Mouse (Mus musculus) mesoderm, embryonic 11.5 days (tissue): ENCODE results near the gene Dbndd2.

ENCODE experiments used
- DNase-seq: peaks from one replicate; pipeline ENCODE4 v3.0.0-alpha.2; 2012; ENCODE audit warnings: low read depth, low spot score

Gene Dbndd2

DNA sequence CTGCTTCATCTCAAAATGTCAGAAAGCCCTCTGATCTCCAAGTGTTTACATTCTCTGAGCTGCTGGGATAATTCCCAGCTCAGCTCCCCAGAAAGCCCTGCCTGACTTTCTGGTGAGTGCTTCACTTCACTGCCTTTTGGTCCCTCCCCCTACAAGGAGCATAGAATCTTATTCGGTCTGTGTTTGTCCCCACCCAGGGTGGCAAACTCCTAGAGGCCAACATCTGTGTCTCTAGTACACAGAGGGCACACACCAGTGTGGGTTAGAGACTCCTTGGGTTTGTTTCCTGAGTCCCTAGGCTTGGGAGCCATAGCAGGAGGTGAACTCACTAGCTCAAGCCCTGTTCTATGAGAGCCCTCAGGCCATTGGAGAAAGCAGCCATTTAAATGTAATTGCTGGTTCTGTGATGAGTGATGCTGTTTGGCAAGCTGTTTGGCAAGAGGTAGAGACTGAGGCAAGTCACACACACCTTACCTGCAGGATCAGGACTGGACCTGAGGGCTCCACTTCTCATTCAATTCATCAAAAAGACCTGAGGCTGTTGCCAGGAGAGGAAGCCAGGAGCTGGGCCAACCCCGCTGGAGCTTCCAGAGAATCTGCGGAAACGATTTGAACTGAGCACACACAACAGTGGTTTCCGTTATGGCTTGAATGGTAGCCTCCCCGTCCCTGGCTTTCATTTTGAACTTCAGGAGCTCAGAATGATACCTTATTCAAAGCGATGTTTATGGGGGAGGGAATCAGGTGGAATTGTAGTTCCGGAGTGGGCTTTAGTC, 54.9 kb downstream of the Dbndd2 start:
- DNase-seq, result no peak

- DNase-seq, result no peak
Observed at GRCm38 (mm10) chr2:164542132-164542531, 56.2 kb downstream of the Dbndd2 start.

GRCm38 (mm10) chr2:164542598-164542997, 56.7 kb downstream of the Dbndd2 start:
- no peak for DNase-seq
